Mouse (Mus musculus) megakaryocyte, embryonic 14.5 days (primary cell): Measurements from ENCODE around the gene Pgm5.

ENCODE experiments used
- FLI1 ChIP-seq: IDR thresholded peaks from 2 replicates; pipeline ENCODE4 v1.6.1; 2012; ENCODE audit warnings: low read length, inconsistent platforms, mixed read lengths
- GATA1 ChIP-seq: IDR thresholded peaks from 3 replicates; pipeline ENCODE4 v1.6.1; 2012; ENCODE audit warnings: mixed read lengths, low read length, inconsistent platforms, borderline replicate concordance

DNA sequence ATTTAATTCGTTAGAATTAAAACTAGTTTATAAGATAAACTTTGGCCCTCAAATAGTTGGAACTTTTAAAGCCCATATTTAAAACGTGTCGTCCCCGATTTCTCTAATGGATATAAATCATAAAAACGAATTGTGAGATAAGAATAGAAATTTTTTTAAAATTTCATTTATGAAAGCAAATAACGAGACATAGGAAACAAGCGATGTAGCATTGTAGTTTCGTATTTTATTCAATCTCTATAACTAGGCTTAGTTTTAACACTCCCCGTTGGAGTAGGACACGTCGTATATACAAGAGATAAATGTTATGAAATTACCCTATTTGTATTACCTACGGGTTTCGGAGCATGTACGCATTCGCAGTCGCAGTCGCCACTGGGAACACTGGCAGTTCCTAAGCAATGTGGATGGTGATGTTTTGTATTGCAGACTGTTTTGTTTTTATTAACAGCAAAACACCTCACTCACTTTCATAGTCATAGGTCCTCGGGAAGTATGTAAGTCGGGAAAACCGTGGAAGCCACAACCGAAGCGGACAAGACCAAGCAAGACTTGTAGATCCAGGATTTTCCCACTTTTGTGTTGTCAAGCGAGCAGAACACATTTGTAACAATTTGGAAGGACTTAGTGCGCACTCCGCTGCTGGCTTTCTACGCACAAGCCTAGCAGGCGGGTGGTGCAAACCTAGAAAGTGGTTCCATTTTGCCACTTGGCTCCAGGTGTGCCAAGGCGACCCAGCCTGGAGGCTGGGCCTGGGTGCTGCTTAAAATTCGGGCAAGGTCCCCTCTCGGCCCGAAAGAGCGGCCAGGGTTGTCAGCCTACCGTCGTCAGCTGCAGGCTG lies 37.3 kb upstream of the Pgm5 start:
- no peak for TF ChIP-seq GATA1
- no peak for TF ChIP-seq FLI1
